Mouse (Mus musculus): ENCODE results near the gene Ldb3. TPM values are rescaled to one million over a fixed set of nuclear protein-coding genes. Genes with fewer than 3 reads are reported as not detected.
A peak's percentile ranks its signal among the peaks of the same experiment; 100 is the strongest.

Gene Ldb3
- total RNA-seq, 2 experiments from 2014 or later, result 1,336 to 1,359 TPM

DNA sequence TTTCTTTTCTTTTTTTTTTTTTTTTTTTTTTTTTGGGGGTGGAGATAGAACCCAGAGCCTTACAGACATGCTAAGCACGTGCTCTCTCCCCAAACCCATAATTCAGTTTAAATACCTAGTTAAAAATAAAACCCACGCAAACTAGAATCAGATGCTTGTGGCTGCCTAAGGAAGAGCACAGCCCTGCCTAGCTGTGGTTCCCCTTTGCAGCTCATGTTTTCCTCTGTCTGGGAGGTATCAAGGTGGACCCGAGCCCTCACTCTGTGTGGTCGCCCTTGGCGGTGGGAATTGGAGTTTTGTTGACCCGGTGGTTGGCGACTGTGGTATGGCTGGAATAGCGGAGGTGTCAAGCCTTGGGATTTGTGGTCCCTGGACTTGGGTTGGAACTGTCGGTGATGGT, 29.5 kb downstream of the Ldb3 start:
- no peak for DNase-seq

- no peak for DNase-seq
Measured at GRCm38 (mm10) chr14:34555211-34555610, 33.3 kb downstream of the Ldb3 start.

DNA sequence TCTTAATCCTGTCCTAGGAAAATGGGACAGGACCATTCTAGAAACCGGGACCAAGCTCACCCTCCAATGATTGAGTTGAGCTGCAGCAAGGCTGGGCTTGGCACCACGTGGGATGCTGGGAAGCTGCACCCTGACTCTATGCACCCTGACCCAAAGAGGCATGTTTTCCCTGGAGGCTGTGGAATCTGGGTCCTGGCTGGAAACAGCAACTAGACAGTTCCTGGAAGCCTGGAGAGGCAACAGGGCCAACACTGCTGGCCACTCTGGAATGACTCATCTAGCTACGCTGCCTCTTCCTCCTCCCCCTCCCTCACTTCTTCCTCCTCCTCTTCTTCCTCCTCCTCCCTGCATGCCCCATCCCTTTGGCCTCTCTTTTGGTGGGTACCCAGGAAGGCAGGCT, 34.4 kb downstream of the Ldb3 start:
- DNase-seq, result no peak

GRCm38 (mm10) chr14:34553470-34553869, 35.0 kb downstream of the Ldb3 start:
- no peak for DNase-seq

DNA sequence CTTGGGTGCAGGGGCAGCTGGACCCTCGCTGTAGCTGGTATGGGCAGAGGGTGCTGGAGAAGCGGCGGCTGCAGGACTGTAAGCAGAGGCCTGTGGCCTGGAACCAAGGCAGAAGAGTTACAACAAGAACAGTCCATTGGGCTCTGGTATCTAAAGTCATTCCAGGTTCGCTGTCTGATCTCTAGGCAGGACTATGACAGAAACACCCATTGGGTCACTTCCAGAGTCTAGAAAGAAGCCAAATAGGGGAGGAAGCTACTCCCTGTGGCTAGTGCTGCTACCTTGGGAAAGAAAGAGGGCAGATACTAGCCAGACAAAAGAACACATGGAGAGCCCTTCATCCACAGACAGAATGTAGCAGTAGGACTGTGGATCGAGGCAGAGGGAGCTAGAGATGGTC, 36.3 kb downstream of the Ldb3 start:
- no peak for DNase-seq

DNA sequence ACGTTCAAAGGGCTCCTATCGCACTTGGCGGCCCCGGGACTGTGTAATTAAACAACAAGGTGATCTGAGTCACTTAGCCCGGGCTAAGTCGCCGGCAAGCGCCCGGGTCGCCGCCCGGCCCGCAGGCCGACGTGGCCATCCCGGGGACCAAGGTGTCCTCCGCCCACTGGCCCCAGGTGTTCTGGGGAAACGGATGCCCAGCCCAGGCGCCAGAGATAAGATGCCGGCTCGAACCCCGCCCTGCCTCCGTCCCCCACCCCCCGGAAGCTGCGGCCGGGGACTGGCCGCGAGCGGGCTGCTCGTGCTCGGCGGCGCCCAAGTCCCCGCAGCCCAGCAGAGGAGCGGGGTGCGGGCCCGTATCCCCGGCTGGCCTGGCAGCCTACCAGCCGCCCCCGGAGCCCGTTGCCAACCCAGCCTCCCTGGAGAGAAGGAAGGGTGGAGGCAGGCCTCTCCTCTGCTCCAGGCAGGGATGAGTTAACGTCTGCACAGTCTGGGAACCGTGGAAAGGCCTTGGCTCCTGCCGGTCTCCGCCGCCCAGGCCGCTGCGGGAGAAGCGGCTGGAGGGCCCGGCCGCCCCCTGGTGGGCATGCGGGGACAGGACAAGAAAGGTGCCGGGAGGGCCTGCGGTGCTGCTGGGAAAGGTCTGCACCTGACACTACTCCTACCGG, 39.3 kb downstream of the Ldb3 start:
- DNase-seq, result peak; percentile 86

DNA sequence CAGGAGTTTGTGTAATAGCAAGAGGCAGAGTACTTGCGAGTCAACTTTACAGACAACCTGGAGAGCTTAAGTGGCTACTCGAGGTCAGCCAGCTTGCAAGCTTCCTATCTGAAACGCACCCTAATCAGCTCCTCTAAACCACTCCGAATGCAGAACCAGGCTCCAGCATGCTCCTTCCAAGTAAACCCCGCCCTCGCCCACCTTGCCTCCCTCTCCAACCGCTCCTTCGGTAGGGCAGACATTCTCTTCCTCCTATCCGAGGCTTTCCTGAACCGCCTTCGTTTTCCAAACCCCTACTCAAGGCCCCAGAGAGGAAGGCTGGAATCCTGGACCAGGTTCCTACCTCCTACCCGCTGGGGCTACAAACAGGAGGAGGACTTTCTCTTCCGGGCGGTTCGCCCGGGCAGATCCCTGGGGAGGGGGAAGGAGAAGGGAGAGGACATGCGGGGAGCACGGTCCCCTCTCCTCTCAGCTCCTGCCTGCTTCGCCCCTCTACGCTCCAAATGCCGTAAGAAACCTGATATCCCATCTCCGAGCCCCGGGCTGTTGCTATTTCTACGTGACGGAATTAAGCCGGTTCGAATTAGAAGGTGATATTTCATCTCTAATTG, 40.0 kb downstream of the Ldb3 start:
- DNase-seq, result peak; percentile 73

DNA sequence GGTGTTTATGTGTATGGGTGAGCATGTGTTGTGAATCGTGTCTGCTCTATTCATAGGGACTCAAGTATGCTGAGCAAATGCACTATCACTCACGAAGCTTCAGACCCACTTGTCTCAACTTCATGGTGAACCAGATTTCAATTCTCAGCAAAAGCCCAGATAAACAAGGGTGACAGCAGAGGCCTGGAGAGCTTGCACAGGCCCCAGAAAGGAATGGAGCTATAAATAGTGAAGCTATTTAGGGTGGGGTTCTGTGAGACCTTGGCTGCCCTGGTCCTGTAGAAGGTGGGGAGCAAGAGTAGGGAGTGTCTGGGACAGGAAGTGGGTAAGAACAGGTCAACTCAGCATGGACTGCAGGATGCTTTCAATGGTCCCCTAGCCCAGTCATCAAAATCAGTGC, 43.9 kb downstream of the Ldb3 start:
- no peak for DNase-seq

GRCm38 (mm10) chr14:34544001-34544400, 44.5 kb downstream of the Ldb3 start:
- no peak for DNase-seq

DNA sequence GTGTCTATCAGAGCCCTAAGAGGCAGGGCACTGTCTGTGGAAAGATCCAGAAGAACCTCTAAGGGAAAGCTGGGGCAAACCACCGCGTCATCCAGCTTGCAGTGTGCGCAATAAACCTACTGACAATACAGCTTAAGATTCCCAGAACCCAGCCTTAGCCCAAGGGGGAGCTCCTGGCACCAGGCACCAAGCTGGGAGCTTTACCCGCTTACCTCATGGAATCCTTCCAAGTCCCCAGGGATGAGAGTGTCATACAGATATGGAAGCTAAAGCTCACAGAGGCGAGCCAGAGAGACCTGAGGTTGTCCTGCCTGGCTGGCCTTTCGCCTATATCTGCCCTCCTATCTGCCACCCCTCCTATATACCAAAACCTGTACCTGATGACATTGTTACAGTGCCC, 44.9 kb downstream of the Ldb3 start:
- no peak for DNase-seq

GRCm38 (mm10) chr14:34541896-34542295, 46.6 kb downstream of the Ldb3 start:
- no peak for DNase-seq

DNA sequence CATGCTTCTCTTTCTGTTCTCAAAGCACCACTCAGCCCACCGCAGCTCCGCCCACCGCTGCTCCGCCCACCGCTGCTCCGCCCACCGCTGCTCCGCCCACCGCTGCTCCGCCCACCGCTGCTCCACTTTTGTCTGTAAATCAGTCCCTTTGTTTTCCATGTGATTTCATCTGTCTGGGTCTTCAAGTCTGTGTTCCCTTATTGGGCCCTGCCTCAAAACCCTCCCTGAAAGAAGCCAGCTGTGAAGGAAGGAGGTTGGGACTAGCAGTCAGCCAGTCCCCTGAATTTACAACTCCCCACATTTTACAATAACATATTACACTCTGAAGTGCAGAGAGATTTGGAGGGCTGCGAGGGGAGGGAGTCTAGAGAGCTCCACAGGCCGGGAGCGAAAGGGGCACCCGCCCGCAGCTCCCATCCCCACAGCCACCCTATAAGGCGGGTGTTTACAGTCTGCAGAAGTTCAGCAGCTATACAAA, 47.8 kb downstream of the Ldb3 start:
- peak; percentile 71 for DNase-seq

GRCm38 (mm10) chr14:34535883-34536282, 52.6 kb downstream of the Ldb3 start:
- no peak for DNase-seq

DNA sequence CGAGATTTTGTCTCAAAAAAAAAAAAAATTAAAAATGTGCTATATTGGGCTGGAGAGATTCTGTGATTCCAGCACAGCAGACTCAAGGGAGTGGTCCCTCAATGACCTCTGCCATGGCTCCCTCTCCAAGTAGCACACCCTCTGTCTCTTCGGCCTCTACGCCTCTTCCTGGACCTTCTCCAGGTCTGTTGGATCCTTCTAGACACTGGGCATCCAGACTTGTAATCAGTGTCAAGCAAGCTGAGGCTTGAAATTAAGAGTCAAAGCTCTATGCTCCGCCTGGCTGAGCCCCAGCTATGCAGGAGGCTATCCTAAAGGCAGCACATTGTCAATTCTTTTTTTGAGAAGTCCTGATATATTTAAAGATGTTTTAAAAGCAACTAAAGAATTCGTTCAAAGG, 54.9 kb downstream of the Ldb3 start:
- peak; percentile 30 for DNase-seq

GRCm38 (mm10) chr14:34532536-34532935, 55.9 kb downstream of the Ldb3 start:
- no peak for DNase-seq

GRCm38 (mm10) chr14:34528804-34529203, 59.7 kb downstream of the Ldb3 start:
- no peak for DNase-seq

DNA sequence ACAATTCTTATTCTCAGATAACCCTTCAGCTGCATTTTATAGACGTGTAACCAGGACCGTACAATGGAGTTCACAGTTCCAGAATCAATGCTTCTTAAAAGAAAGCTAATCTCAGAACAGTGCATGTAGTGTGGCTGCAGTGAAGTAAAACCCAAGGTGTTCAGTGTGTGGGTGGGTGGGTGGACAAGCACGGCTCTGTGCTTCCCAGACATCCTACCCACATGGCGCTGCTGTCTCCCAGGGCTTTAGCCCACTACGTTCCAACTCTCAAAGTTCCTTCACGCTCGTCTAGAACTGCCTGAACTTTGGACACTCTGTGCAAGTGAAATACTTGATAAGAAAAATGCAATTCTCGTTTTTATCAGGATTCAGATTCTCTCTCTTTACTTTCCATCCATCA, 65.8 kb downstream of the Ldb3 start, which contains the start of gene 9230112D13Rik:
9230112D13Rik (minus strand) TSS at position 101 of the 400 bp plus-strand sequence.
- no peak for DNase-seq

DNA sequence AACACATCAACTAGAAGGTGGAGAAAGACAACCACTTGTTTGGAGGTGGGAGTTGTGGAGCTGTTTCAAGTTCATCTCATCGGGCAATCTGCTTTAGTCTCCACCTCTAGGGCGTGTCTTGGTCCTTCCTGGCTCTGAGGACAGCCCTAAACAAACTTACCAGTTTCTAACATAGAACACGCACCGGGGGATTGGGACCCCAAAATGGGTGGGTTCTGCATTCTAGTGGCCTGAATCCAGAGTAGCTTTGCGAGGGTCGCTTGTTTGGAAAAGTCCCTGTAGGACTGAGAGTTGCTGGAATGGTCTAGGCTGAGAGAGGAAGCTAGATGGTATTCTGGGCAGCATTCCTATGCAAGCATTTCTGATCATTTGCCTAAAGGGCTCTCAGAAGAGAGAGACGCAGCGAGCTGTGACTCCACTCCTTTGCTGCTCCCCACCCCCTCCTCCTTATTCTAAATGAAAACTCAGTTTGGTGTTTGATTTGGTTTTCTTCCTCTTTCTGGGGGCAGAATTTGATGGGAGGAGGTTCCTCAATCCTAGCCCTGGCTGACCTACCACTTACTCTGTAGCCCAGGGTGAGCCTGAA, 70.4 kb downstream of the Ldb3 start:
- DNase-seq, result no peak

DNA sequence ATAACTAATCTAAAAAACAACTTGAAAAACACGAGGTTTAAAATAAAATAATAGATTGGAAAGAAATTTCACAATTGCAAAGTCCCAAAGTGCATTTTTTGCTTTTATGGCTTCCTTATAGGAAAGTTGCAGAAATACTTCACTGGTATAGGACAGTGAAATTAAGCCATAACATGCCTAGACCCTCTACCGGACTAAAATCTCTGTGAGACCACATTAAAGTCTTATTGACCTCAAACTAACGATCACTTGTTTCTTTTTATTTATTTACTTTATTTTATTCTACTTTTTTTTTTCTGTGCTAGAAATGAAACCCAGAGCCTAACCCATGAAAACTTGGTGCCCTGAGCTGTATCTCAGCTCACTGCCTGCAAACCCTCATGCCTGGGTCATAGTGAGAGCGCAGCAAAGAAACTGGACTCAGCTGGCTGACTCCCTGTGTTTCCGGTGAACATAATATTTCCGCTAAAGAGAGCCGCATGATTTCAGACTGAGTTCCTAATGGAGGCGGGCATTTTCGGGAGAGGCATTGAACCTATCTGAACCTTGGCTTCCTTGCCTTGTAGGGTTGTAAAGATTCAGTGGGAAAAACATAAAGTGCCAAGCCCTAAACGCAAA, 71.4 kb downstream of the Ldb3 start:
- DNase-seq, result no peak

GRCm38 (mm10) chr14:34515860-34516259, 72.6 kb downstream of the Ldb3 start:
- DNase-seq, result no peak

DNA sequence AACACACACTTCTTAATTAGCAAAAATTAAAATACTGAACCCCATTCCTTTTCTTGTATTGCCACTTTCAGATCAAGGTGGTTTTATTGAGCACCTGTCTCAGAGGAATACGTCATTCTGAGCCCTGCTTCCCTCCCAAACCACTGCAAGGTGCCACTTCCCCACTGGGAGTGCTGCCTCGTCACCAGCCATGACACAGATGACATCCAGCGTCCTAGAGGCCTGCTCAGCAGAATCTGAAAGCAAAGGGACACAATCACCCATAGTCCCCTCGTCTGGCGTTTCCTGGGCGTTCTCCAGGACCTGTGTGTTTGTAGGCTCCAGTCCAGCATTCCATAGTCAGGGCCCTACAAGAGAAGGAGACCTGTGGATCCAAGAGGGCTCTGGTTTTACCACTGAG, 74.4 kb downstream of the Ldb3 start:
- no peak for DNase-seq

DNA sequence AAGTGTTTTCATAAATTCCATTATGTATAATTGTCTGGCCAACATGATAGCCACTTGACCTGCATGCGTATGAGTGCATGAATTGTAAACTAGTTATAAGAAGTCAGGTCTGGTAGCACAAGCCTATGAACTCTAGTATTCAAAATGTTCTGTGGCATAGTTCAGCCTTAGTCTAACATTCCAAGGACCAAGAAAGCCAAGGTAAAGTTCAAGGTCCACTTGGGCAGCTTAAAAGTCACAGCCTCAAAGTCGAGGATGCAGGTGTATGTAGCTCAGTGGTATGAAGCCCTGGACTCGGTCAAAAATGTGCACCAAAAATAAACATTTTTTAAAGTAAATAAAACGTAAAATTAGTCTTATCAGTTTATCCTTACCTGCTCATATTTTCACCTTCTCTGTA, 75.9 kb downstream of the Ldb3 start:
- no peak for DNase-seq

- DNase-seq, result no peak
Measured at GRCm38 (mm10) chr14:34511901-34512300, 76.6 kb downstream of the Ldb3 start.

Data from gastrocnemius, postnatal 10 days (tissue).